Mouse (Mus musculus) thymus, postnatal 4 days (tissue): Measurements from ENCODE around the gene Tmem88.
A peak's percentile ranks its signal among the peaks of the same experiment; 100 is the strongest.

Experiments
- DNase-seq: peaks from one replicate; pipeline ENCODE4 v3.0.0; 2021

The Tmem88 gene

DNA sequence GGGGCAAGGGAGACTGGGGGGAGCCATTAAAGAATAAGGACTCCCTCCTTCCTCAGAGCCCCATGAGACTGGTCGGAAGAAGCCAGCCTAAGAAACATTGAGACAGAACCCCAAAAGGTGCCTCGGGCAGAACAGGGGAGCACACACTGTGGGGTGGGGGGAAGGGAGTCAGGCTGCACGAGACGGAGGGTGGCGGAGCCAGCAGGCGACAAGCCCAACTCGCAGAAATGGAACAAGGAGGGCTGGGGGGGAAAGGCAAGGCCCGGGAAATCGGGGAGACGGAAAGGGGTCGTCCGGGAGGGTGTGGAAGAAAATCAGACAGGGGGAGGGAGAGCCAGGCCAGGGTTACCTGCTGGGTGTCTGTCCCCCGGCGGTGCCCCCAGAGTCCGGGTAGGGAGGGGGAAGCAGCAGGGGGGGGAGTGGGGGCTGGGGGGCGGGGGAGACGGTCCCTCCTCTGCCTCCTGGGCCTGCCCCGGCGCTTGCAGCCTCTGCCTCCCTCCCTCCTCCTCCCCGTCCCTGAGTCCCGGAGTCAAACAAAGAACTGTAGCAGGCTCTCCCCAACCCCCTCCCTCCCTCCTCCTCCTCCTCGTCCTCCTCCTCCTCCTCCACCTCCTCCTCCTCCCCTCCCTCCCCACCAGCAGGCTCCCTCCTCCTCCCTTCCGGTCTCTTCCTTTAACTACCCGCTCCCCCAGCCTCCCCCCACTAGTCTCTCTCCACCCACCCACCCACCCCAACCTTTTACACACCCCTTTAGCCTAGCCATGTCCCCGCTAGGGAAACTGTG is 17.8 kb upstream of the Tmem88 start:
- peak; percentile 76 for DNase-seq

- DNase-seq, result no peak
Measured at GRCm38 (mm10) chr11:69415327-69415667, 17.3 kb upstream of the Tmem88 start.

DNA sequence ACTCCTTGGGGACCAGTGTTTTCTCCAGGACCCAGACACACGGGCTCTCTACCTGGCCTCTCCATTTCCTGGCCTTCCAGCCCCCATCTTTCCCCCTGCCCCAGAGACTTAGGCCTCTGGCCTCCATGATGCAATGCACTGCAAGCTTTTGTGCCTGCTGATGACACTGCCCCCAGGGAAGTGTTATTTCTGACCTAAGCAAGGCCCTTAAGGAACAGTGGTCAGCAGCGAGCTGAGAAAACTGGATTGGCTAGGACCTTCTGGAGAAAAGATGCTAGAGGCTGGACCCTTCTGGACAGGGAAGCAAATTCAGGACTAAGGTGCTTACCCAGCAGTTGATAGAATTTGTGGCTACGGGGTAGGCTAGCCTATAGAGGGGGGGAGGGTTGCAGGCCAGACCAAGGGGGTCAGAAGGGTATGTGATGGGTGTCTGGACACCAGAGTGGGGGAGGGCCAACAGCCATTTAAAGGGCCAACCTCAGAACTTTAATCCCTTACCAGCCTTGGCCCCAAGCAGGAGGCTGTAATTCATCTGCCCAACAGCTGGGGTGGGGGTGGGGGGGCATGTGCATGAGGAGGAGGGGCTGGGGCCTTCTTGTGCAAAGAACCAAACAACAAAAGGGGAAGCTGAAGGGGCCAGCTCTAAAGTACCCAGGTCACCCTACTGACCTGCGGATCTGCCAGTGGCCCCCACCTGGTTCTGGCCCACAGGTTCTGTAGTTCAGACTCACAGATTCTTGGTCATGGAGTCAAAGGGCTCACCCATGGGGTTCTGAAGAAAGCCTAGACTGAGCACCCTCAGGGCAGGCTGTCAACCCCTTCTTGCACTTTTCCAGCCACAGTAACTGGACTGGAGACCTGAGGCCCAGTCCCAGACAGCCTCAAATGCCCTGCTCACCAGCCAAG is 16.6 kb upstream of the Tmem88 start:
- peak; percentile 50 for DNase-seq

- peak; percentile 74 for DNase-seq
Measured at GRCm38 (mm10) chr11:69413221-69414181, 15.5 kb upstream of the Tmem88 start, which contains the start of gene Kdm6b. Gene Kdm6b, minus strand, starts transcription at chr11:69413675.

GRCm38 (mm10) chr11:69412548-69412947 is 14.5 kb upstream of the Tmem88 start:
- DNase-seq, result no peak

GRCm38 (mm10) chr11:69411538-69412203 is 13.6 kb upstream of the Tmem88 start:
- DNase-seq, result peak; percentile 78

DNA sequence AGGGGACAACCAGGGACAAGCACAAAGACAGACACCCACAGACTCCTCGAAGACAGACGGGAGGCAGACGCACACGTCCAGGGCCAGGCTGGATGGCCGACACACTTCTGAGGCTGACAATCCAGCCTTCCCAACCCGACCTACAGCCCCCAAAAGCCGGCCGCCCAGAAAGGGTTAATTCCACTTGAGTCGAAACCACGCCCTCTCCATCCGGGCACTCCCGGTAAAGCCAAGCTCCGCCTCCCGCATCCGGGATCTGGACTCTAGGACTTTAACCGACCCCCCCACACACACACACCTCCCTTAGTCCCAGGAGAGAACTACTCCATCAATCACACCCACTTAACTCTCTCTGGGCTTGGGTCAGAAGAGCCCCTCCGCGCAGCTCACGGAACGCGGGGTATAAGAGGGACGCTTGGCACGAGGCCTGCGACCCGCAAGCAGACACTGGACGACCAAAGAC is 13.1 kb upstream of the Tmem88 start:
- peak; percentile 96 for DNase-seq

- DNase-seq, result peak; percentile 80
Measured at GRCm38 (mm10) chr11:69410310-69411072, 12.5 kb upstream of the Tmem88 start.

DNA sequence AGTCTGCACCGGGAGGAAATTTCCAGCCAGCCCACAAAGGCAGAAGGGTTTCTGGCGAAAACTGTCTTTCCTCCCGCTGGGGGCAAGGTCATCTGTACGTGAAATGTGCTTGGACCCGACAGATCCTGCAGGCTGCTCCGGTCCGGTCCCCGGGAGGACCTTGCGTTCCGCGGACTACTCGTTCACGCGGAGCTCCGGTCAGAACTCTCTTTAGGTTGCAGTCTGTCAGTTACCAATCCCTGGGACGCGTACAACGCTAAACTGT is 11.9 kb upstream of the Tmem88 start:
- no peak for DNase-seq

GRCm38 (mm10) chr11:69409378-69410044 is 11.5 kb upstream of the Tmem88 start:
- DNase-seq, result peak; percentile 94

DNA sequence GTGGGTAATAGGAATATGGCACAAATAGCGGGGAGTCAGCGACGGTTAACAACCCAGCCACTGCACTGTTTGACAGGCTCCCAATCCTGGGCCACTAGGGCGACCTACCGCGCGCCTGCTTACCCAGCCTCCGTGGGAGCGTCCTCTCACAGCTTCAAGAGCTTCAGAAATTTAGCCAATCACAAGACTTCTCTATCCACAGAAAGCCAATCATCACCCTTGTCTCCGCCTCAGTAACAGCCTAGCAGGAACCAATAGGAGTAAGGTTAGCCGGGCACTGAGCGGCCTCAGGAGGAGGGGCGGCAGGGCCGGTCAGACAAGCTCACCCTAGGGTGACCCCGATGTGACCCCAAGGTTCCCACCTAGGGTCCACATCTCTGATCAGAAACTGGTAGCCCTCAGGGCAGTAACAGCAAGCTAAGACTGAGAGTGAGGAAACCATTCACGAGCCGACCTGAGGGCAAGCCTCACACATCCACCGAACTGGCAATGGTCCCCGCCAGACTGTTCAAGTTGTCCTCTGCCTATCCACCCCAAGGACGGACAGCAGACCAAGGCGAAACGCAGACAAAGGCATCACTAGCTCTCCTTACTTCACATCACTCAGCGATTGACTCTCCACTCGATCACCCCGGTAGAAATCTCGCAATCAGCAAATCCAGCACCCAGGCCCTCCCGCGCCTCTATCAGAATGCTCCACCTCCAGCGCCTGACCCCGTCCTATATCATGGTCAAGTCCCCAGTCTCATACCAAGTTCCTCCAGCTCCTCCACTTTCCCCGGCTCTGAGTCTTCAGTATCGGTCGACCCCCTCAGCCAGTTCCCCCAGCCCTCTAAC is 10.7 kb upstream of the Tmem88 start:
- DNase-seq, result peak; percentile 76

GRCm38 (mm10) chr11:69407724-69408004 is 9.6 kb upstream of the Tmem88 start:
- no peak for DNase-seq

GRCm38 (mm10) chr11:69406867-69407723 is 9.1 kb upstream of the Tmem88 start:
- DNase-seq, result no peak

GRCm38 (mm10) chr11:69406282-69406681 is 8.2 kb upstream of the Tmem88 start:
- no peak for DNase-seq

GRCm38 (mm10) chr11:69405397-69406200 is 7.6 kb upstream of the Tmem88 start:
- no peak for DNase-seq

DNA sequence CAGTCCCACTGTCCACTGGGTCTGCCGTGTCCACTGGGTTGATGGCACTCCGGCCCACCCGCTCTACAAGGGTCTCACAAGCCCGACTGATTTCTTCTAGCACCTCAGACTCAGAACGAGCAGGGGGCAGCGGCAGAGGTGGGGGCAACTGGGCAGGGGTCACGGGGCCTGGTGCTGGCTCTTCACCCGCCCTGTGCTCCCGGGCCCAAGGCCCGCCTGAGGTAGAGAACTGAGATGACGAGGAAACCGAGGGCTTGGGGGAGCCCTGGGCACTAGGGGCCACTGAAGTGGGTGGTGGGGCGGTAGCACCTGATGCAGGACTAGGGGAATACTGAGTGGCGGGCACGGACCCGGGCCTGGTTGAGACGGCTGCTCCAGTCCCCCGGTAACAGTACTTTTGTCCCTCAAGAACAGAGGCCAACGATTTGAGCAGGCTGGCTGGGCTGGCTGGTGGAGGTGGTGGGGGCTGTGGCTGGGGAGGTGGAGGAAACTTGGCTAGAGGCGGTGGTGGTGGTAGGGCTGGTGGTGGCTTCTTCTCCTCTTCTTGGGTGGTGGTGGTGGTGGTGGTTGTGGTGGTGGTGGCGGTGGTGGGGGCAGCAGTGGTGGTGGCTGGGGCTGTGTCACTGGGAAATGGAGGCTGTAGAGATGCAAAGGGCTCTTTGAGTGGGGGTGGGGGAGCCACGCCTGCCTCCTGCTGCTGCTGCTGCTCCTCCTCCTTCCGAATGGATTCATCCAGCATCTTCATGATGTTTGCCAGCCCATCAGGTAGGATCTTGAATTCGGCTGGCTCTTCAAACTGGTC is 6.8 kb upstream of the Tmem88 start:
- no peak for DNase-seq
